Mouse (Mus musculus) lung, postnatal 4 days (tissue): ENCODE measurements around the gene Cckbr.
"Not testable (repeated sequence)": the region's sequence is repeated elsewhere in the genome, so short reads cannot be mapped to it uniquely, and the experiment has no call there.

Experiments used
- DNase-seq, 2 experiments: peaks; one replicate each; pipeline ENCODE4 v3.0.0; 2021

Gene Cckbr

GRCm38 (mm10) chr7:105437979-105438772 lies 12.6 kb downstream of the Cckbr start:
- peak in 1 of 2 experiments; percentile 31 for DNase-seq

- DNase-seq, result no peak
Measured at GRCm38 (mm10) chr7:105441426-105441825, 15.9 kb downstream of the Cckbr start.

DNA sequence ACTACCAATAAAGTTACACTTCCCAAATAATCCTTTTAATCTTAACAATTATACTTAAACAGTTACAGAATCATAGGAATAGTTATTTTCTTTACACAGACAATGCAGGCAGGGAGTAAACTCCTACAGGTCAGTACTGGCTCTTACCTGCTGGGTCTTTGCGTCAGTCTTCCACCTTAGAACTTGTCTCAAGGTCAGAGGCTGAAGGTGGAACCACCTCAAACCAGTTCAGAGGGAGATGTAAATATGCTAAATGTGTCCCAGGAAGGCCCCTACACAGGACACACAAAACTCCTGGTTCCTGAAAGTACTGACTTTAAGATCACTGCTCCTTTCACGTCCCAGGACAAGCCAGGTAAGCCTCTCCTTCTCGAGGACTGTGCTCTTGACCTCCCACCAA lies 19.5 kb downstream of the Cckbr start:
- no peak for DNase-seq

- DNase-seq, result not testable (repeated sequence)
Measured at GRCm38 (mm10) chr7:105453345-105453744, 27.8 kb downstream of the Cckbr start.

- no peak for DNase-seq
Measured at GRCm38 (mm10) chr7:105458546-105458945, 33.0 kb downstream of the Cckbr start.

GRCm38 (mm10) chr7:105465505-105465904 lies 40.0 kb downstream of the Cckbr start:
- not testable (repeated sequence) for DNase-seq

DNA sequence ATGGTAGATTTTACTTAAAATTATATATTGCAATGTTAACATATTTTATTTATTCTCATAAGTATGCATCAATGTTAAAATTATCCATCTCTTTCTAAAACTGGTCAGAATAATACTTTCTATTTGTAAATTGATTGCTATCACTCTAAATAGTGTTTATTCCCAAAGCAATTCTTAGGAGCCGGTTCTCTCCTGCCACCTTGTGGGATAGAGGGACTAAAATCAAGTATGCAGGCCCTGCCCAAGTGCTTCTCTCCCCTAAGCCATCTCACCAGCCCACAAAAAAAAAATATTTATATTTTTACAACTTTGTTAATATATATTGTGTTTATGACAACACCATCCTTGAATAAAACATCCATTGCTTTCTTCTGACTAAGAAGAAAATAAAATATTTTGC lies 47.1 kb downstream of the Cckbr start:
- no peak for DNase-seq

GRCm38 (mm10) chr7:105474771-105475315 lies 49.3 kb downstream of the Cckbr start:
- DNase-seq, result no peak

GRCm38 (mm10) chr7:105475396-105475949 lies 49.9 kb downstream of the Cckbr start:
- DNase-seq, result no peak

DNA sequence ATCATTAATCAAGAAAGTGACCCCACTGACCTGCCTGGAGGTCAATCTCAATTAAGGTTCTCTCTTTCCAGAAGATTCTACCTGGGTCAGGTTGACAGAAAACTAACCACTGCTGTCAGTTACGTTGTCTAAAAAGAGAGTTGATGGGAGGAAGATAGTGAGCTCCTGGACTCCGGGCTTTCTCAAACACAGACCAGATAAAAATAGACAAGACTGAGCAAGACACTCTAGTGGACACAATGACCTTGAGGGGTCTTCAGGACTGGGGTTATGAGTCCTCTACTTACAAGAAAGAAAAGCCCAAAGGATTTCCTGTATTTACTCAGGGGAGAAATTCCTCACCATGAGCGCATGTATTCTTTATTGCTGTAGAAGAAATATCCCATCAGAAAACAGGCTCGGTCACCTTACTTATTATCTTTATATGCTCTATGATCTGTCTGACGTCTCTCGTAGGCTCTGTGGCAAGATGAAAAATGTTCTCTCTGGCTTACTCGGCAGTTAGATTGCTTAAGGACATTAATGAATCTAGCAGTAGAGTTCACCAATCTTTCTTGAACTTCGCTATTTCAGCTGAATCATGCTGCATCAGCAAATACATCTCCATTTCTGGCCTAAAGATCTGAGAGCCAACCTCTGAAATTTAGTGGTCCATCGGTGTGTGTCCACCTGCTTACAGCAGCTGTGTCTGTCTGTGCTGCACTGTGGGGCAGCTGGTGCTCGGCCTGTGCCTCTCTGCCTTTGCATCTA lies 51.3 kb downstream of the Cckbr start:
- no peak for DNase-seq

DNA sequence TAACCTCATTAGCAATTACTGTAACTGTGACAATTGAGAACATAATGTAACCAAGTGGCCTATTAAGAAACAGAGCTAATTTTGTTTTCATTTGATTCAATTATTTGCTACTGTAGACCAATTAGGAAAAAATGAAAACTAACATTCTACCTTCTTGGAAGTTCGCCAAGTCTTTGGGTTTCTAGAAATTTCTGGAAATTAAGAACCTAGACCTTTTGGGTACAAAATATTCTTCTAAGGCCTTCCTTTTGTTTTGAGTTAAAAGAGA lies 51.8 kb downstream of the Cckbr start:
- DNase-seq, result no peak

DNA sequence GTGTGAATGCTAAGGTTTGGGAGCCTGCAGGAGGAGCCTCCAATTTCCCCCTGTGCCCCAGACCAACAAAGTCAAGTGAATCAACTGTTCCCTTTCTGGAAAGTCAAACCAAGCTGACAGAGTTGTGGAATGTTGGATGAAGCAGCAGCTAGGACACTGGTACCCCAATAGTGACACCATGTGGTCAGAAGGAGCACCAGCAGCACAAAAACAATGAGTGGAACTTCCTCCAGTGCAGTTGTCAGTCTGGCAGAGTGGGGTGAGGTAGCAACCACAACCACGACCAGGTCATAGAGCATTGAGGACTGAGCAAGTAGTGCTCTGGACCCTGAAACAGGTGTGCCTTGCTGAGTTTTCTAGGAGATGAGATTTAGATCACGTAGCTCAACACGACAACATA lies 52.3 kb downstream of the Cckbr start:
- DNase-seq, result peak; percentile 45 to 62

DNA sequence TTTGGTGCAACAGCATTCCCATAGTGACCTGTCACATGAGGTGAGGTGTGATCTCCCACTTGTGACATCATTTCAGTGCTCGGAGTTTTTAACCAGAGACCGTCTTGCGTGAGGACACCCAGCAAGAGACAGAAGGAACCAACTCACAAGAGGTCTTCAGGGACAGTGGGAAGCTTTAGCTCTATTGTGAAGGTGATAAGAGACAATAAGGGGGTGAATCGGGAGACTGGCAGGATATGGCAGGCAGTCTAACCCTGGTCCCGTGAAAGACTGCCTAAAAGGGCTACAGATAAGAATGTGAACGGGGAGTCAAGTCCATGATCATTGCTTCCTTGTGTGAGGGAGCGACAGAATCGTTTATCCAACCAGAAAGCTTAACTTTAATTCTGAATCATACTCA lies 52.8 kb downstream of the Cckbr start:
- no peak for DNase-seq

GRCm38 (mm10) chr7:105479232-105479631 lies 53.7 kb downstream of the Cckbr start:
- DNase-seq, result no peak

DNA sequence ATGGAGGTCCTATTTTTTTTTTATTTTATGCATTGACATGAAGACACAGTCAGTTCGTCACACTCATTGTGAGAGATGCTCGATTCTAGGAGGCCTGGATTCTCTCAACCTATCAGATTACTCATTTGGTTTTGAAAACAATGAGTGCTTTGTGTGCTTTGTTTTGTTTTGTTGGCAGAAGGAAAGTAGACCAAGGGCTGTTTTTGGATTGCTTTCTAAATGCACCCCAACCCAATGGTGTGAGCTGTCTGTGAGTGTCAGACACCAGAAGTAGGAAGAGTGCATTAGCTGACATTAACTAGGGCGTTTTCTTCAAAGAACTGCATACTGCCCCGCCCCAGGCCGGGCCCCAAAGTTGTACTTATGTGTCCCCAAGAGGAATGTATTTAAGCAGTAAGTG lies 54.5 kb downstream of the Cckbr start:
- no peak for DNase-seq

GRCm38 (mm10) chr7:105480561-105481504 lies 55.3 kb downstream of the Cckbr start:
- DNase-seq, result peak; percentile 59 to 69

GRCm38 (mm10) chr7:105481505-105482411 lies 56.2 kb downstream of the Cckbr start, which contains the start of gene Cavin3:
Gene Cavin3, minus strand, starts transcription at chr7:105482300.
- DNase-seq, result peak; percentile 85 to 90

GRCm38 (mm10) chr7:105482426-105482825 lies 56.9 kb downstream of the Cckbr start:
- peak; percentile 46 to 55 for DNase-seq

DNA sequence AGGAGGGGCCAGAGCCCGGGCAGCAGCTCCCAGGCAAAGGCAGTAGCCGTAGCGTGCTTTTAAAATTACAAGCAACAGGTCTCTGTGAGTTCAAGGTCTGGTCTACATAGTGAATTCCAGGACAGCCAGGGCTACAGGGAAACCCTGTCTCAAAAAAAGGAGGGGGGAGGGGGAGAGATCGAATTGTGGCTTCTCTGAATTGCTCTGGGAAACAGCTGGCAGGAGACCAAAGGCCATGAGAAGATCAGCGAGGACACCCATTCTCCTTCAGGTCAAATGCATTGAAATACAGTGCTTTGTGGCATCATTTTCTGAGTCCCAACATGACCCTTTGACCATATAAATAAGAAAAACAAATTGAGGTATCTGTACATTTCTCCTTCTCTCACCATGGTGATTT lies 59.5 kb downstream of the Cckbr start:
- DNase-seq, result no peak

GRCm38 (mm10) chr7:105487104-105487876 lies 61.8 kb downstream of the Cckbr start:
- DNase-seq, result no peak

GRCm38 (mm10) chr7:105497881-105498280 lies 72.3 kb downstream of the Cckbr start:
- DNase-seq, result peak in 1 of 2 experiments; percentile 18
